Mouse (Mus musculus) frontal cortex, adult 2 months (tissue): ENCODE data around the gene Adam15. TPM values are rescaled to one million over a fixed set of nuclear protein-coding genes. Genes with fewer than 3 reads are reported as not detected.
A peak's percentile ranks its signal among the peaks of the same experiment; 100 is the strongest.

ENCODE experiments used
- DNase-seq, 2 experiments: peaks; one replicate each; pipeline ENCODE4 v3.0.0; 2022; ENCODE audit warnings: low spot score in 1 of 2; ENCODE audit errors: extremely low spot score in 1 of 2
- polyA plus RNA-seq: library from polyadenylated mRNA; depleted of rRNA; stranded (reverse); fragments of >200 nt; gene quantifications from 2 replicates; pipeline ENCODE4 v1.2.3, GENCODE M21; 2012

Gene Adam15
- polyA plus RNA-seq, 1 experiment, result 148 TPM

DNA sequence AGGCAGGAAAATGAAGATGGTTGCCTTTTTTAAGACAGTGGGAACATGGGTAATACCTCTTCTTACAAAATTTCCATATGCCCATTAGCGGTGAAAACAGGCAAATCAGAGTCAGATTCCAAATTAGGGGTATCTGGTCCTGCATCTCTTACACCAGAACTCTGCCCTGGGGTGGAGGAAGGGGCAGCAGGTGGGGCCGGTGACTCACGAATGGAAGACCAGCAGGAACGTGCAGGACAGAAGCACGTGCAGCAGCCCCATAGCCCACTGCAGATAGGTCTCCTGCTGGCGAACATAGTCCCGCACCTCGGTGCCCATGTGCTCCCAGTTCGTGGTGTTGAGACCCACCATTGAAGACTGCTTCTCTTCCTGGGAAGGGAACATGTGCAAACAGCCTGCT, 6.2 kb upstream of the Adam15 start:
- no peak for DNase-seq

DNA sequence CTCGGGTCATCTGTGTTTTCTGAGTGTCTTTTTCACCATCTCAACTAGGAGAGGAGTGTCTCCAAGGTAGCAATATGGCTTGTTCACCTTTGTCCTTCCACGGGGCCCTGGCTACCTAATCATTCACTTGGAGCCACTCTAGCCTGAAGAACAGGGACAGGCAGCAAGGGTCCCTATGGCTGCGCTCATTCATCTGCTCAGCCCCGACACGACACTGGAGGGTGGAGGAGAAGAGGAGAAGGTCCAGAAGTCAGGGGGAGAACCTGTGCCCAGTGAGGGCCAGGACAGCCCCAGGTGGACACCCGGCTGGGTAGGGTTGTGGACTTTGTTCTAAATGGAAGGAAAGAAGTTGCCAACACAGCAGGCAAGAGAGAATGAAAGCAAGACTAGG, 5.7 kb upstream of the Adam15 start:
- DNase-seq, result no peak

DNA sequence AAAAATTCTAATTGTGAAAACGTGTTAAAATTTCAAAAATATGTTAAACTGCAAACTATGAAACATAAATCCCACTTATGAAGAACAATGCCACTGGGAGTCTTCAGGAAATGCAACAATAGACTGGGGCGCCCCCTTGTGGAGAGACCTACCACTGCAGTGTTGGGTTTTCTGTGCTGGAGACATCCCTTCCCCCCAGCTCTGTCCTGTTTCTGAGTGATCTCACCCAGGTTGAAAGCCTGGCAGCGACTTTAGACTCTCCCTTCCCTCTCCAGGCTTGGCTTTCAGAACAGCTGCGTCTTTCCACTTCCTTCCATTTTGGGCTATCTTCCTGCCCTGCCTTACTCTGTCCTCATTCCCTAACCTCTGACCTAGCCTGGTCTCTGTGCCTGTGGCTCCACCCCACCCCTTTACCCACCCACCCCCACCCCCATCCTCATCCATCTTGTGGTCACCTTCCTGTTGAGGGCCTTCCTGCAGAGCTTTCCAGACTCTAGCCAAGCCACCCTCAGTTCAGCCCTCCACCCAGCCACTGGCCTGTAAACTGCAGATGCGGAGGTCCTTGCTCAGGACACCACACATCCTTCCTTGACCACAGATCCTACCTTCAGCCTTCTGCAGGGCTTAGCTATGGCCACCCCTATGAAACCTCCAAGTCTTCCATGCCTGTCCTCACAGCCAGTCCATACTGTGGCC, 5.2 kb upstream of the Adam15 start:
- DNase-seq, result peak; percentile 73 to 96

DNA sequence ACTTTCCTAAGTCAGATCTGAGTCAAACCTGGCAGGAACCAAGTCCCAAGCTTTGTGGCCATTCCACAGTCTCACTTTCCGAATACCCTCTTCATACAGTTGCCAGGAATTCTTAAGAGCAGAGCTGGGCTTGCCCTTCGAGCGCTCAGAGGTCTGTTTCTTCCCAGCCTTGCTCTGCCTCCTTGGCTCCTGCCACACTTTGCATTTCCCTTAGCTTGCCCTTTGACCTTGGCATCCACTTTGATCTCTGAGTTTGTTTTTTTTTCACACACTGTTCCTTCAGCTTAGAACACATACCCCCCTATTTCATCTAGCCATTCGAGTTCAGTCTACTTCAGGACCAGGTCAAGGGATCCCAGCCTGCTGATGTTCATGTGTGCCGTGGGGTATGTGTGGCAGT, 1.5 kb upstream of the Adam15 start:
- DNase-seq, result no peak

DNA sequence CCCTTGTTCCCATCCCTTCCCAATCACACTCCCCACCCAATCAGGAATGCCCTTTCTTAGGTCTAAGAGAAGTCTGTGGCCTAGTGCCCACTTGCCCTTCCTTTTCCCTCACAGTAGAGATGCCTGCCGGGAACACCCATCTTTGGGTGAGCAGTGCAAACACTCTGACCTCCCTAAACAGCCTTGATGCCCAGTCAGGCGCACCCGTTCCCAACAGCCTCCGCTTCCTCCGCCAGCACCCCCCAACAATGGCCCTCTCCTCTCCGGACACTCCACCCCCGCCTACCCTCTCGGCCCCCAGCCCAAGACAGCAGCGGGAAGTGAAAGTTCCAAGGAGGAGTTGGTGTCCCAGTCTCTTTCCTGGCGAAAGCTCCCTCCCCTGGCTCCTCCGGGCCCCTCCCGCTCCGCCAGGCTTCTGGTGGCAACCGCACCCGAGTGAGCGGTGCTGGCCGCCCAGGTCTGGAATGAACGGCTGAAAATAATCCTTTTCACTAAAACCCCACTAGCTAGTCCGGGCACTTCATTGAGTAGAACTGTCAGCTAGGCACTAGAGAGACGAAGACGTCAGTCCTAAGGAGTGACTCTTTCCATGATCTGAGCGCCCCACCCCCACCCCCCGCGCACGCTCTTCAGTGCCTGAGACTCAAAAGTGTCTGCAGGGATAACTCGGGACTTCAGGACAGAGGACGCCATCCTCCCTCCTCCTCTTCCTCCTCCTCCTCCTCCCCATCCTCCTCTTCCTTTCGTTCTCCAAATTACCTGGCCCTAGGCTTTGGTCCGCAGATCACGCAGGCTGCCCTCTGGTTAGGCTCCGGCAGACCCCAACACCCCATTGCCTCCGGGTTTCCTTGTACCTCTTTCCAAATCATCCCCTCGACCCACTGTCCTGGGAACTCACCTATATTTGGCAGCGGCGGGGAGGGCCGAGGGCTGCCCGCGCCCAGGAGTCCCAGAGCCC, 606 bp downstream of the Adam15 start:
- DNase-seq, result no peak

DNA sequence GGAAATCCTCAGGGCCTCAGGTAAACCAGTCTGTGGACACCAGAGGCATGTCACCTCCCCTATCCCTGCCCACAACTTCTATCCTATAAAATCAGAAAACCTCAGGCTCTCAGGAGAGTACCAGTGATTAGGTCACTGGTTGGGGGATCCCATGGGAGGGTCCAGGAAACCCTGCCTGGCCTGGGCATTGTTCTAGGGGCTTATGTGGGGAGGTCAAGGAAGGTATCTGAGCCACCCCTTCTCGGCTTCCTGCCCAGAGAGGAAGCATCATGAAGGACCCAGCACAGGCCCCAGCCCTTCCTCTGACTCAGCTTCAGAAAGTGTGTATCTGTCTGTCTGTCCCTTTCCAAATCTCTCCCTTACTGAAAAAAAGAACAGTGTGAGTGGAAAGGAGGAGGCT, 1.9 kb downstream of the Adam15 start:
- DNase-seq, result no peak

DNA sequence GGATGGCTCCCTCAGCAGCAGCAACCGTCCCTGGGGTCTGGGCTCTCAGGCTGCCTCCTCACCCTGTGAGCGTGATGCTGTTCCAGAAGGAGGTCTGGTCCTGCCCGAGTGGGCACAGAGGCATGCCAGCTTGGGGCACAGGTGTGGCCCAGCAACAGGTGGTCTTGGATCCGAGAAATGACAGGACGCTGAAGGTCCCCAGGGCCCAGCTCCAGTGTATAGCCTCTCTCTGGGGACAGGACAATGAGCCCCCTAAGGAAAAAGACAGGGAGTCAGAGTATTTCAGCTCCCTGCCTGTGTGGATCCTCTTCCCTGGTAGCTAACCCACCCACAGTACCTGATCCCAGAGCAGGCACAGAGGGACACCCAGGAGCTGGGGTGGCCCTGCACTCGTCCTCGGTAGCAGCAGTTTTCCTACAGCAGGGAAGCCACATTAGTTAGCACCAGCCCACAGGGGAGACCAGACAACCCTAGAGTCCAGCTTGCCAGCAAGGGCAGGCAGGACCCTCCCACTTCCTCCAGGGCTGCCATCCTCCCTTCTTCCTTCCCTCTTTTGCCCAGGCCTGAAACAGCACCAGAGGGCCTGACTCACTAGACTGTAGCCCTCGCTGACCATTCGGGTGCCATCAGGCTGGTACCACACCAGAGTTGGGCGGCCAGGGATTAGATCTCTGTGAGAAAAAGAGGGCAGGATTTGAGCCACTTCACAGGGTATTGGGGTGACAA, 2.8 kb downstream of the Adam15 start:
- DNase-seq, result no peak

DNA sequence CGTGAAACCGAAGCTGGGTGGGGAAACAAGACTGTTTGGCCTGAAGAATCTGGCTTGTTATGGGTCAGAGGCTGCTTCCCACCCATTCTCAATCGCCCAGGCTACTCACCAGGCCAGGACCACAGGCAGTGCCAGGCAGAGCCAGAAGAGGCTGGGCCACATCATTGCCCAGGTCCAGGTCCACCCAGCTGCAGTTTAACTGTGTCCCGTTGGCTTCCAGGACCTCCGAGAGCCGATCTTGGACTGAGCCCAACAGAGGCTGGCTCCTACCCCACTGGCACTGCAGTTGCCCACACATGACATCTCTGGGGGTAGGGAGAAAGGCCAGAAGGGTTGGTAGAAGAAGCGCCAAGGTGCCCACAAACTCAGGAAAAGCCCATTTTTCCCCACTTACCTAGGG, 6.5 kb downstream of the Adam15 start:
- no peak for DNase-seq

DNA sequence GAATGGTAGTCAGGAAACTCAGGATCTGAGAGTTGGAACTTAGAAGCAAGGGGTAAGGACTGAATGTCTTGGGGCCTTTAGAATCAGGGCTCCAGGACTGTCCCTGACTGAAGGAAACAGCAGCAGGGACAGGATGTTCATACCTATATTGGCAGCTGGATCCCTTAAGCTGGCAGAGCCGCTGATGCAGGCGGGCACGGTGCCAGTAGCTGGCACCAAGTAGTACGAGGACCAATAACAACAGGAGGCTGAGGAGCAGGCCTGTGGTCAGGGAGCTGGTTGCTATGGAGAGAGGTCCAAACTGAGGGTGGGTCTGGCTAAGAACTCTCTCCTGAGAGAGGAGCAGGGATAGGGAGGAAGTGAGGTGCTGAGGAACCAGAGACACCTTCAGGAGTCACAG, 8.0 kb downstream of the Adam15 start:
- no peak for DNase-seq

DNA sequence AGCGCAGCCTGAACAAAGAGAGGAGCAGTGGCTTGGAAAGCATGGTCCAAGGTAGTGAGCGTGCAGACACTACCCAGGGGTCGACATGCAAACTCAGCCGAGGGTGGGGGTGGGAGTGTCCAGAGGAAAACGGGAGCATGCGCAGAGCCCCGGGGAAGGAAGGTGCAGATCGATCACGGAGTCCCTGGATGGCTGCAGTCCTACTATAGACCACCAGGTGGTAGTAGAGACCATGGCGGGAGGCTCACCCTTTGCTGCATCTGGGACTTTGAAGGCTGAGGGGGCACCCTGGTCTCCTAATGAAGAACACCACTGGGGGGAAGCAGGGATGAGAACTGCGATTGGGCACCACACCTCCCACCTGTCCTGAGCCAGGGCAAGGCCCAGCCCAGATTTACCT, 9.3 kb downstream of the Adam15 start:
- DNase-seq, result peak in 1 of 2 experiments; percentile 86

DNA sequence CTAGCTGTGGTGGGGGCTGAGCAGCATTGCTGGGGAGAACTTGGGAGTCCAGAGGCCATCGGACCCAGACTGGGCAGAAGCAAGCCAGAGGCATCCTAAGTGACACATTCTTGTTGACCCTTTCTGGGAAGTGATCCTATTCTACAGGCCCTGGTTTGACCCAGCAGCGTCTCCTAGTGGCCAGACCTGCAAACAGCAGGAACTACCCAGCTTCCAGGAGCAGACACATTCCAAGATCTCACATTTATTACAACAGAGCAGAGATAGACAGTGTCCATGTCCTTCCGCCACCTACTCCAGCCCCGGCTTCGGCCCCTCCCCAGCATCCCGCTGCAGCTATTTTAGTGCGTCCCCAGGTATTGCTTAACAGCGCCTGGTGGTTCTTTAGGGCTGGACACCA, 10.4 kb downstream of the Adam15 start:
- peak in 1 of 2 experiments; percentile 76 for DNase-seq

DNA sequence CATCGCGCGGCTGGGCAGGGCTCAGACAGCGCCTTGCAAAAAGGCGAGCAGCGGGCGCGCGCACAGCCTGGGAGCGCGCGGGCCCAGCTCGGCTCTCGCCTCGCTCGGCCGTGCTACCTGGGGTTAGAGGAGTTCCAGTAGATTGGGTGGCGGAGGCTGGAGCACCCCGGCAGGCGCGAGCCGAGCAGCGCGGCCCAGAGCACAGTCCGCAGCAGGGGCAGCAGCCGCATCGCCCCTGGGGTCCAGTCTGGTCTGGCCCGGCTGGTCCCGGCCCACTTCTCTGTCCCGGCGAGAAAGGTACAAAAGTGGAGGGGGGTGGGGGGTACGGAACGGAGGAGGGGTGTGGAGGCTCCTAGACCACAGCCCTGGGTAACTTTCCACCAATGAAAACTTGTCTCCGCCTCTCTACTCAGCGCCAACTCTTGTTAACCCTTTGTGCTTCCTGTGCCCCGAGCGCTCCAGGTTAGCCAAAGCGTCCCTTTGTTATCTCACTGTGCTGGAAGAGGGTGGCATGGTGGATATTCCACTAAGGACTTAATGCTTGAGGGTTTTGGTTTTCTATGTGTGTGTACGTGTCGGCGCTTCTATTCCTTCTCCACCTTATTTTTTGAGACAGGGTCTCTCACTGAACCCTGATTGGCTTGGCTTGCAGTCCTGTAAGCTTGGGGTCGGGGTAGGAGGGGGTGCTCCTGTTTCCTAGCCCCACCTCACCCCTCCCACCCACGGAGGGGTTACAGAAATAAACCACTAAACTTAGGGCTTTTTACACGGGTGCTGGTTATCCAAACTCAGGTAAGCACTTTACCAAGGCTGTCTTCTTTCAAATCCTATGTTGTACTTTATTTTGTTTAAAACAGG, 11.8 kb downstream of the Adam15 start, which contains the start of gene Efna4:
Gene Efna4, minus strand, starts transcription at position 308 of the 858 bp plus-strand sequence.
- no peak for DNase-seq

DNA sequence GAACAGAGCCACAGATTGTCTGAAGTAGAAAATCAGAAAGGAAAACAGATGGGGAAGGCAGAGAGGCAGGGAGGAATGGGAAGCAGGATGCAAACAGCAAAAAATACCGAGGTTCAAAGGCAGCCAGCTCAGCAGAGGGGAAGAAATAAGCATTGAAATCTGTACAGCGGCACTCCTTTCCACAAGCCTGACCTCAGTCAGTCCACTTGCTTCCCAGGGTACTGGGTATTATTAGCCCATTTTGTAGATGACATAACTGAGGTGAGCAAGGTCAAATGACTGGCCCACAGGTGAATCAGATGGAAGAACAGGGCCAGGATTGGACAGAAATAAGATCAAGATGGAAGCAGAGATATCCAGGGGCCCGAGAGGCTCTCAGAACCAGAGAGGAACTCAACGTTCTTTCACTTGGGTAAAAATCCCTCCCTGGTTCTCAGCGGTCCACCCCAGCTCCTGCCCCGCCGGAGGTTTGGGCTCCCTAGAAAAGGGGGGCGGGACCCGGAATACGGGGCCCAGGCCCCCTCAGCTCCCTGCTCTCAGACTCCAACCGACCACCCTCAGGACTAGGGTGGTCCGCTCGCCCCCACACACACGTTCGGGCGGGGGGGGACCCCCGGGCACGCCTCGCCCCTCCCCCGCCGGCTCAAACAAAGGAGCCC, 12.6 kb downstream of the Adam15 start:
- DNase-seq, result no peak

DNA sequence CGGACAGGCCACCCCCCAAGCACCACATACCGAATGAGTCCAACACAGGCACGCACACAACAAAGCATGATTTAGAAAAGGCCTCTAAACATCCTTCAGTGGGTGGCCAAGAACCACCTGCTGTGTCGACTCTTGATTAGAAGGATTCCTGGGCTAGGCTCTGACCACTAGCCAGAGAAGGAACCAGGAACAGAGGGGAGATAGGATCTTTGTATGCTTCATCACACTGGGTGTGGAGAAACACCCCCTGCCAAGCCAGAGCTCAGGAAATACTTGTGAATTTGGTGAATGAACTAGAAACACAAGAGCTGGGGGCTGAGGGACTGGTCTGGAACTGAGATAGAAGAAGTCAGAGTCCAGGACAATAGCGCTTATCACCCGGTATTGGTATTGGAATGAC, 13.3 kb downstream of the Adam15 start:
- no peak for DNase-seq

DNA sequence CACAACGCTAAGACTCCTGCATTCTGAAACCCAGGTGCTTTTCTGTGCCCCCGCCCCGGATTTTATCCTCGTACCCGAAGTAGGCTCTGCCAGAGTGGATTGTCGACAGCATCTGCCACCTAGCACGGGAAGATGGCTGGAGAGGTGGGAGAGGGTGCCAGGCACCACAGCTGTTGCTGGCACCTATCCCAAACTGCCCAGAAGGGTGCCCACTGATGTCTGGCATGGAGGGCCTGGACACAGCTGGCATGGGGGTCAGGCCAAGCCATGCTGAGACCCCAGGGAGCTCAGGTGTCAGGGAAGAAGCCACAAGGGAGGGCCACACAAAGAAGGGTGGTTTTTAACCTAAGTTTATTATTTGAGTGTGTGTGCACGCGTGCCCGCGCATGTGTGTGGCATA, 16.7 kb downstream of the Adam15 start:
- DNase-seq, result no peak

DNA sequence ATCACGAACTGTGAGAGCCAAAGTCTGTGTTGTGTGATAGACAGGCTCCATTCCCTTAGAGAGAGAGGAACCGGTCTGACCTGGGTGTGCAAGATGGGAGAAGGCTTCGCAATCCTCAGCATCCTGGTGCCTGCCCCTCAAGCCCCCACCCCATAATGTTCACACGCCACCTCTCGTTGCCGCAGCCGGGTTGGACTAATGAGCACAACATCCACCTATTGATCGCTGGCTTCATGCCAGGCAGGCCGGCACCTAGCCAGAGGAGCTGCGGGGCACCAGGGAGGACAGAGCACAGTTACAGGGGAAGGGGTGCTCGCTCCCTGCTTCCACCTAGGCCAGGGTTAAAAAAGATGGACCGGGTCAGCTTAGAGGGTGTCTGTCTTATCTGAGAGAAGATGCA, 17.3 kb downstream of the Adam15 start:
- DNase-seq, result no peak

DNA sequence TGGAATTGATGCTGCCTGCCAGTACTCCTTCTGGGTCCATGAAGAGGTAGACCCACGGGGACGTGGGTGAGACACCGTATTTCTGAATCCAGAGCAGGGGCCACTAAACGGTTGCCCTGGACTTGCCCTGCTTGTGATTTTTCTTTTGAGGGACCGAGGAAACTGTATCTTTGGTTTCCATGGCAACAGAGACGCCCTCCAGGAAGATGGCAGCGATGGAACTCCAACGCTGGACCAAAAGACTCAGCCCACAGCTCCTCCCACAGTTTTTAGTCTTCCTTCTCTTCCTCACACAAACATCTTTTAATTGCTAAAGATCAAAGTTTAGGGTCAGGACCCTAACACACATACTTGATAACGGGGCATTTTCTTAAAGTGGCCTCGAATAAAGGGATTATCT, 17.8 kb downstream of the Adam15 start:
- no peak for DNase-seq

DNA sequence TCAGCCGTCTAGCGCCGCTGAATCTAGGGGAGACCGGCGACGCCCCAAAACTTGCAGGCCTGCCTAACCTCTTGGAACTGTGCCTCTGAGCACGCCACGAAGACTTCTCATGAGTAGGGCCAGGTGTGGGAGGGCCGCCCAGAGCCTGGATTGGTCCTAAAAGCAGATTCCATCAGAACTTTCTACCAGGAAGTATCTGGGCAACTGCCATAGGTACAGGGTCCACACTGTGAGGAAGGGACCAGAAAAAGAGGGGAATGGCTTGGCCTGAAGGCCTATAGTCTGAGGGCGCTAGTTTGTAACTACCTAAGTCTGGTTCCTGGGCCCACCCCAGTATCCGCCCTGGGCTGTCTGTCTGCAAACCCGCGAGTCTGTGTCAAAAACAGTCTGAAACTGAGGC, 18.2 kb downstream of the Adam15 start:
- DNase-seq, result no peak

DNA sequence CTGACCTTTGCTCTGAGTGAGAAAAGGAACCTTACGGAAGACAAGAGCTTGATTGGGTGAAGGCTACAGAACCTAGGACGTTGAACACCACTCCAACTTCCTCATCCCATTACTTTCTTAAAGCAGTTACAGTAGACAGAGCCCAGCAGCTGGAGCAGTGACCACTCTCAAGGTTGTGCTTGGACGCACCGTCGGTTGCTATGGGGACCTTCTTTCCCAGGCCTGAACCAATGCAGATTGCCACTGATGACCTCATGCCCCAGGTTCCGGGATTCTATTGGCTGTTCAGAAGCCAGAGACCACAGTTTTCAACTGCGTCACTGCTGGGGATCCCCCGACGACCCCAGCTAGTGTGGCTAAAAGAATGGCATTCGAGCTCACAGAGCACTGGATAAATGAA, 18.8 kb downstream of the Adam15 start:
- DNase-seq, result no peak

DNA sequence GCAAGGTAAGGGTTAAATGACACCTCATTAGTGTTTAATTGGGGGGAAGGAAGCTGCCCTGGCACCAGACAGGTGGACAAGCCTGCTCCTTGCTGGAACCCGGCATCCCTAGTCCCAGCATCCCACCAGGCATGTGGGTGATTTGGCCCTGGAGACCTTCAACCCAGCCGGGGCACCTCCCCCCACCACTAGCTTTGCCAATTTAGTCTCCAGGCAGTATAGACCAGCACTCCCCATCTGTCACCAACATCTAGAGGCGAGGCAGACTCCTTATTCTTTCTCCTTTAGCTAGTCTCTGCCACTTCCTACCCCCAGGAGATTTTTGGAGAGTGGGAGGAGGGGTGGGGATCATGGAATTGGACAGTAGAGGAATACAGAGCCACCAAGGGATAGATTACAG, 19.4 kb downstream of the Adam15 start:
- no peak for DNase-seq
